Mouse (Mus musculus) midbrain, postnatal 0 days (tissue): Measurements from ENCODE around the gene Osbp2. TPM values are rescaled to one million over a fixed set of nuclear protein-coding genes. Genes with fewer than 3 reads are reported as not detected.

Source experiments
- ATAC-seq: fragments of 200-750 bp; cut with Nextera tagmentation; 2 replicates; pipeline ENCODE4 v1.8.0; 2017; ENCODE audit warnings: moderate number of reproducible peaks, mild to moderate bottlenecking, moderate TSS enrichment, moderate library complexity; ENCODE audit not compliant: low FRiP score
- DNase-seq: peaks from one replicate; pipeline ENCODE4 v3.0.0-alpha.2; 2015; ENCODE audit warnings: low spot score
- H3K27ac ChIP-seq: fragments of 300-500 bp; sonication (generic); 2 replicates; pipeline ENCODE4 v1.5.1; 2014; ENCODE audit warnings: low read depth, mild to moderate bottlenecking, low read length, mixed read lengths
- H3K27me3 ChIP-seq: fragments of 300-500 bp; sonication (generic); 2 replicates; pipeline ENCODE4 v1.6.1; 2014; ENCODE audit warnings: low read length, control low read depth, mixed read lengths; ENCODE audit not compliant: insufficient read depth
- H3K36me3 ChIP-seq: fragments of 300-500 bp; sonication (generic); 2 replicates; pipeline ENCODE4 v1.6.1; 2014; ENCODE audit warnings: low read length, control low read depth, mixed read lengths; ENCODE audit not compliant: insufficient read depth
- H3K4me1 ChIP-seq: fragments of 300-500 bp; sonication (generic); 2 replicates; pipeline ENCODE4 v1.6.1; 2014; ENCODE audit warnings: mild to moderate bottlenecking, control low read depth, antibody characterized with exemption, low read length, mixed read lengths; ENCODE audit not compliant: insufficient read depth
- H3K4me2 ChIP-seq: fragments of 300-500 bp; sonication (generic); 2 replicates; pipeline ENCODE4 v1.6.1; 2014; ENCODE audit warnings: low read depth, mild to moderate bottlenecking, low read length, mixed read lengths; ENCODE audit not compliant: poor library complexity, severe bottlenecking
- H3K4me3 ChIP-seq: fragments of 300-500 bp; sonication (generic); 2 replicates; pipeline ENCODE4 v1.5.1; 2014; ENCODE audit warnings: low read depth, mild to moderate bottlenecking, low read length, moderate library complexity
- H3K9ac ChIP-seq: fragments of 300-500 bp; sonication (generic); replicated peaks from 2 replicates; pipeline ENCODE4 v1.6.1; 2014; ENCODE audit warnings: mild to moderate bottlenecking, low read length, moderate library complexity, mixed read lengths; ENCODE audit not compliant: poor library complexity, severe bottlenecking
- H3K9me3 ChIP-seq: fragments of 300-500 bp; sonication (generic); 2 replicates; pipeline ENCODE4 v1.6.1; 2016; ENCODE audit warnings: low read length, control low read depth
- CTCF ChIP-seq: IDR thresholded peaks from 2 replicates; pipeline ENCODE4 v1.5.1; 2016; ENCODE audit warnings: antibody characterized with exemption, mild to moderate bottlenecking
- WGBS: fragments of 180-500 bp; shearing (Covaris S2); extraction: QIAGEN DNeasy Blood & Tissue Kit; methylation state at CpG from one replicate; pipeline ENCODE4 v1.1.7; 2014; 5-methylcytosine and 5-hydroxymethylcytosine counted together
- polyA plus RNA-seq: library from polyadenylated mRNA; unstranded; fragments of >200 nt; fragmentation: Nextera tagmentation; extraction: Ambion mirVana; gene quantifications from 2 replicates; pipeline ENCODE4 v1.2.1, GENCODE M21; 2015
- total RNA-seq: library from RNA; depleted of rRNA; stranded (reverse); fragments of >200 nt; gene quantifications from 2 replicates; pipeline ENCODE4 v1.2.3, GENCODE M21; 2014

Gene Osbp2
- total and polyA plus RNA-seq, 2 experiments from 2014 or later: 52.5 to 67.2 TPM

- Histone ChIP-seq H3K27me3 (no peaks in the 10 kb centered on the region), H3K4me2 (no peak overlapping the region), H3K4me1 (no peaks in the 10 kb centered on the region), H3K9me3 (no peaks in the 10 kb centered on the region), H3K9ac (no peak overlapping the region), H3K36me3 (no peaks in the 10 kb centered on the region), H3K27ac (no peak overlapping the region), H3K4me3 (no peak overlapping the region)
- WGBS: 56% methylated on average over 8 of the region's 8 CpGs
- DNase-seq (no peak), ATAC-seq (no peak)
- no peak for TF ChIP-seq CTCF
These were observed 121.3 kb downstream of the Osbp2 start for GRCm38 (mm10) chr11:3742449-3742848.

- no peak overlapping the region for H3K9ac ChIP-seq
- DNase-seq (no peak), ATAC-seq (no peak)
- H3K27ac ChIP-seq: no peak overlapping the region
- no peaks in the 10 kb centered on the region for H3K4me1 ChIP-seq
- WGBS: 86% methylated on average over 12 of the region's 12 CpGs
- no peaks in the 10 kb centered on the region for H3K36me3 ChIP-seq
- no peak overlapping the region for H3K4me3 ChIP-seq
- H3K4me2 ChIP-seq: no peak overlapping the region
- no peaks in the 10 kb centered on the region for H3K9me3 ChIP-seq
- no peak for TF ChIP-seq CTCF
- no peaks in the 10 kb centered on the region for H3K27me3 ChIP-seq
These were observed 122.5 kb downstream of the Osbp2 start for GRCm38 (mm10) chr11:3741183-3741582.

GRCm38 (mm10) chr11:3738778-3739177 is 124.9 kb downstream of the Osbp2 start:
- WGBS: 94% methylated on average over 2 of the region's 2 CpGs
- no peak overlapping the region for H3K4me3 ChIP-seq
- H3K36me3 ChIP-seq: no peaks in the 10 kb centered on the region
- H3K4me2 ChIP-seq: no peak overlapping the region
- ATAC-seq (no peak), DNase-seq (no peak)
- no peak overlapping the region for H3K27ac ChIP-seq
- no peaks in the 10 kb centered on the region for H3K27me3 ChIP-seq
- no peak overlapping the region for H3K9ac ChIP-seq
- no peaks in the 10 kb centered on the region for H3K9me3 ChIP-seq
- H3K4me1 ChIP-seq: peaks cover 15% of the 10 kb centered on the region
- TF ChIP-seq CTCF: no peak

GRCm38 (mm10) chr11:3735715-3736114 is 128.0 kb downstream of the Osbp2 start:
- DNase-seq (no peak), ATAC-seq (no peak)
- H3K4me2 ChIP-seq: no peak overlapping the region
- H3K4me1 ChIP-seq: peaks cover 16% of the 10 kb centered on the region
- no peak for TF ChIP-seq CTCF
- no peak overlapping the region for H3K4me3 ChIP-seq
- 82% methylated on average over 11 of the region's 11 CpGs for WGBS
- no peak overlapping the region for H3K9ac ChIP-seq
- H3K36me3 ChIP-seq: no peaks in the 10 kb centered on the region
- H3K27me3 ChIP-seq: no peaks in the 10 kb centered on the region
- H3K27ac ChIP-seq: peak overlapping the region; percentile 87; the same call in 1 of the 2 replicates
- no peaks in the 10 kb centered on the region for H3K9me3 ChIP-seq

- ATAC-seq (peak; percentile 73), DNase-seq (peak; percentile 84)
- 50% methylated on average over 14 of the region's 14 CpGs for WGBS
- 0 out of 2 replicates have a peak overlapping the region, but pooled peaks have one; percentile 13 for H3K9ac ChIP-seq
- H3K27ac ChIP-seq: peak overlapping the region; percentile 87
- H3K4me2 ChIP-seq: peak overlapping the region; percentile 41
- no peaks in the 10 kb centered on the region for H3K27me3 ChIP-seq
- no peaks in the 10 kb centered on the region for H3K9me3 ChIP-seq
- no peak overlapping the region for H3K4me3 ChIP-seq
- H3K4me1 ChIP-seq: peaks cover 16% of the 10 kb centered on the region
- H3K36me3 ChIP-seq: no peaks in the 10 kb centered on the region
- TF ChIP-seq CTCF: no peak
These were observed 129.6 kb downstream of the Osbp2 start for GRCm38 (mm10) chr11:3733933-3734636.

- no peak overlapping the region for H3K27ac ChIP-seq
- ATAC-seq: no peak
- H3K27me3 ChIP-seq: no peaks in the 10 kb centered on the region
- DNase-seq: no peak
- H3K36me3 ChIP-seq: no peaks in the 10 kb centered on the region
- no peak overlapping the region for H3K4me3 ChIP-seq
- peaks cover 16% of the 10 kb centered on the region for H3K4me1 ChIP-seq
- 83% methylated on average over 4 of the region's 4 CpGs for WGBS
- TF ChIP-seq CTCF: no peak
- no peaks in the 10 kb centered on the region for H3K9me3 ChIP-seq
- H3K4me2 ChIP-seq: no peak overlapping the region
- H3K9ac ChIP-seq: no peak overlapping the region
These were observed 132.2 kb downstream of the Osbp2 start for GRCm38 (mm10) chr11:3731469-3731868.
